Mouse (Mus musculus) lung, postnatal 36 days (tissue): ENCODE data around the gene Tspan33.

Experiments
- DNase-seq: peaks from one replicate; pipeline ENCODE4 v3.0.0; 2022; ENCODE audit warnings: mixed read lengths

Gene Tspan33

DNA sequence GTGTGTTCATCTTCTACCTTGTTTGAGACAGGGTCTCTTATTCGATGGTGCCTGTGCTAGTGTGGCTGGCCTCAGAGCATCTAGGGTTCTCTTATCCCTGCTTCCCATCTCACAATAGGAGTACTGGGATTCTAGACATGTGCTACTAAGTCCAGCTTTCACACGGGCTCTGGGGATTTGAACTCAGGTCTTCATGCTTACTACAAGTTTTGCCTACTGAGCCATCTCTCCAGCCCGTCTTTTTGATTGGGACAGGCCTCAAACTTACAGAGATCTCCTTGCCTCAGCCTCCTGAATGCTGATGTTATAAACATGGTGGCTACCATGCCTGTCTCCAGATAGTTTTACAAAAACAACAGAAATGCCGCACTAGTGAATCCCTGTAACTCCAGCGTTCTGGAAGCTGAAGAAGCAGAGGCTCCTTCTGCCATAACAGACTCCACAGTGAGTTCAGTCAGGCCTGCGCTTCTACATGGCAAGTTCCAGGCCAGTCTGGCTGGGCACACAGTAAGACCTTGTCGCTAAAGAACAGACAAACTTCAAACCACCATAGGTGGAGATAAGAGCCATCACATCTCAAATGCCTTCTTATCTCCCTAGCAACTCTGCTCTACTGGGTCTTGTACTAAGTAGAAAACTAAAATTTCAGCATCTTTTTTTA is 5.2 kb downstream of the Tspan33 start:
- DNase-seq, result no peak

DNA sequence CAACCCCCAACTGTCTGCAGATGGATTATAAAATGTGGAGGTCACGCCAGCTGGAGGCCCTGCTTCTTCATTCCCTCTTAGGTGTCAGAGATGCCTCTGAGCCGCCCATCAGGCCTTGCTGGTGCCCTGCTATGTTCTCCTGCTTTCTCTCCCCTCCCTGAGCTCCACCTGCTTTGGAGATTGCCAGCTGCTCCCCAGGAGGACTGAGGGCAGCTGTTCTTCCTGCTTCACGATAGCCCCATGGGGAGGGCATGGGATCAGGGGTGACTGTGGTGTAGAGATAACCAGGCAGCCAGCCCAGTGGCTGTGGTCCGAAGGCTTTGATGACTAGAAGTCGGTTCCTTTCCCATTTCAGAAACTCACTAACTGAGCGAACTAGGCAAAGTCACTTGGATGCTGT is 7.0 kb downstream of the Tspan33 start:
- DNase-seq, result no peak

DNA sequence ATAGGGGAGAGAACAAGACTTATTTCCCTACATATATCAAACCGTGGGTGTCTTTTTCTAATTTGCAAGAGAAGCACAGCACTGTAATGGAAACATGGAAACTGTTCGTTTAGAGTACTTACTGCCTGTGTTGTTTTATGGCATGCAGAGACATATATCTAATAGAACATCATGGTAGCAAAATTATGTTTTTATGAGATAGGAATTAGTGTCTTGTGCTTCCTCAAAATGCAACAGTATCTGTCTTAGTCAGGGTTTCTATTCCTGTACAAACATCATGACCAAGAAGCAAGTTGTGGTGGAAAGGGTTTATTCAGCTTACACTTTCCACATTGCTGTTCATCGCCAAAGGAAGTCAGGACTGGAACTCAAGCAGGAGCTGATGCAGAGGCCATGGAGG is 8.1 kb downstream of the Tspan33 start:
- DNase-seq, result no peak

DNA sequence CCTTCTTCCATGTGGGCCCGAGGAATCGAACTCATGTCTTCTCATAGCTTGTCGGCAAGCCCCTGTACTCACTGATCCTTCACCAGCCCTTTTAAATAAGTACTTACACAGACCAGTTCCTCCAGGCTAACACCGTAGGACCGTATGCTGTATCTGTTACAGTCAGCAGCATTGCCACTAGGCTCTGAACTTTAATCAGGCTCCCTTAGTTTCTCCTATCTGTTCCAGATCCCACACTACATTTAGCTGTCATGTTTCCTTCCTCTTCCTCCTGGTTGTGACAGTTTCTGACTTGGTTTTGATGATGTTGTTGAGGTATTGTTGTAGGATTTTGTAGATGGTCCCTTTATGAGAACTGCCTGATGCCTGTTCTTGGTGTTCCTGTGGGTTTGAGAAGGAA is 10.1 kb downstream of the Tspan33 start:
- DNase-seq, result no peak

DNA sequence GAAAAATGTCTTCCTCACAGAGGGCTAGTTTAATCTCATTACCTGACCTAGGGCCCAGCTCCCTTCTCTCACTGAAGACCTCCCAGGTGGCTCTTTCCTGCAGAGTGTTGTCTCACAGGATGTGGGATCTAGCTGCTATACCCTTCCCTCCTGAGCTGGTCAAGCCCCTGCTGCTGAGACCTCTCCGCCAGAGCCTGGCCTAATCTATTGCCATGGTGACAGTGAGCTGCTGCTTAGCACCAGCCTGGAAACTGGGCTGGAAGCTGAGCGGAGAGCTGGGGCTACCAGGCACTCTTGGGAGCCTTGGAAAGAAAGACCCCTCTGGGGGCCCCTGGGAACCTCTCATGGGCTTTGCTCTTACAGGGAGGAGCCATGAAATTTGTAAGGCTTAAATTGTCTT is 13.9 kb downstream of the Tspan33 start:
- no peak for DNase-seq

DNA sequence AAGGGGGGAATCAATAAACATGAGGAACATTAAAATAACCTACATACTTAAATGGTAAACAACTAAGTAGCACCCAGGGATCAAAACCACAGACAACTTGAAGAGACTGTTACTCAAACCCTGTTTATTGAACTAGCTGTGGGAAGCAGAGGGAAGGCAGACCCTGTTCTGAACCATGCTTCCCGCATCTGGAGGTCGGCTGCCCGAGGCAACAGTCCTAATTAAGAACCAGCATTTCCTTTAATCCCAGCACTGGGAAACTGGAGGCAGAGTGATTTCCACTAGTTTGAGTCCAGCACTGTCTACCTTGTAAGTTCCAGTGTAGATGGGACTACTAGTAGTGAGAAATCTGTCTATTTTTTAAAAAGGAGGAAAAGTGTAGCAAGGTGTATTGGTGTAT is 17.3 kb downstream of the Tspan33 start:
- no peak for DNase-seq

DNA sequence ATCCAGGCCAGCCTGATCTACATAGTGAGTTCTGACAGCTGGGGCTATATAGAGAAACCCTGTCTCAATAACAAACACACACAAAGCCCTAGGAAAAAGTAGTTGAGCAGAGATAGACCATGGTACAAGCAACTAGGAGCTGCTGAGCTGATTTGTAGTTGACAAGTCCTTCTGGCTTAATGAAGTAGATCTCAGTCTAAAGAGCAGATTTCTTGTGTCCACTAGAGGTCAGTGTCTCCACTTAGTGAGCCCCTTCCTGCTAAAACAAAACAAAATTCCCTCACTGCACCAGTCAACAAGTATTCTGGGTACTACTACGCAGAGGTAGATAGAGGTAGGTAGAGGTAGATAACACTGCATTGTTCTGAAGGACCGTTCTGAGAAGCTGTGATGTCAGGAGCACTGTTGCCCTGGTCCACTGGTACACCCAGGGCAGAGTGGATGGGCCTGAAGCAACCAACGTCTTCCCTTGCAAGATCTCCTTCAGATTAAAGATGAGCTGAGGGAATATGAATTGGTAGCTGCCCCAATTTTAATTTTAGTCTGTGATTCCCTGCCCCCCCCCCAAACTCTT is 18.1 kb downstream of the Tspan33 start:
- DNase-seq, result peak; percentile 85

DNA sequence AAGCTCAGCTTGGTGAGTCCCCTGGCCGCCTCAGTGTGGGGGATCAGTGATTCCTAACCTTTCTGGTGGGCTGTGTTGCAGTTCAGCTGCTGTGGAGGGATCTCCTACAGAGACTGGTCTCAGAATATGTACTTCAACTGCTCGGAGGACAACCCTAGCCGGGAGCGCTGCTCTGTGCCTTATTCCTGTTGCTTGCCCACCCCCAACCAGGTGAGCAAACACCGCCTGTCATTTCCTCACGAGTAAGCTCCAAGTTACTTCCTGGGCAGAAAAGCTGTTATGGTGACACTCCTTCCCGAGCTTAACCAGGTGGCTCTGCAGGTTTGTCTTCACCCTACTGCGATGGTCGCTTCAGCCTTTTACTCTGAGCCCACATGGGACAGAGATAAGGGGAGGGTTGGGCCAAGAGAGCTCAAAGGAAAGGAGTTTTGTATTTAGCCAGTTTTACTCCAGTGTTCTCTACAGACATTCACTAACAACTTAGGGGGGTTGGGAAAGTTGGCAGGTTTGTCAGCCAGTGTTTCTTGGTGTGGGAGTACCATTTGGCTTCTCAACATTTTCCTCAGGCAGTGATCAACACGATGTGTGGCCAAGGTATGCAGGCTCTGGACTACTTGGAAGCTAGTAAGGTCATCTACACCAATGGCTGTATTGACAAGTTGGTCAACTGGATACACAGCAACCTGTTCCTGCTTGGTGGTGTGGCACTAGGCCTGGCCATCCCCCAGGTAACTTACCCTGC is 22.8 kb downstream of the Tspan33 start:
- no peak for DNase-seq

DNA sequence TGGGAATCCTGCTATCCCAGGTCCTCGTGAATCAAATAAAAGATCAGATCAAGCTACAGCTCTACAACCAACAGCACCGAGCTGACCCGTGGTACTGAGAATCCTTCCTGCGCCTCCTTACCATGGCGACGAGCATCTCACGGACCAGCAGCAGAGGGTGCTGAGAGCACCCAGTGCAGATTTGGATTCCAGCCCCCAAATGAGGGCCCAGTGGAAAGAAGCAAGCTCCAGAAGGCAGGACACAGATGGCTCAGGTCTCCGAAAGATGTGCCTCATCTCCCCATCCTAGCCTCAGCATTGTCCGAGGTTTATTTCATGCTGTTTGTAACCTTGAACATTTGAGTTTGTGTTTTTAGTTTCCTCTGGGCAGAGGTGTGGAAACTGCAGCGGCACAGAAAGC is 23.5 kb downstream of the Tspan33 start:
- no peak for DNase-seq

DNA sequence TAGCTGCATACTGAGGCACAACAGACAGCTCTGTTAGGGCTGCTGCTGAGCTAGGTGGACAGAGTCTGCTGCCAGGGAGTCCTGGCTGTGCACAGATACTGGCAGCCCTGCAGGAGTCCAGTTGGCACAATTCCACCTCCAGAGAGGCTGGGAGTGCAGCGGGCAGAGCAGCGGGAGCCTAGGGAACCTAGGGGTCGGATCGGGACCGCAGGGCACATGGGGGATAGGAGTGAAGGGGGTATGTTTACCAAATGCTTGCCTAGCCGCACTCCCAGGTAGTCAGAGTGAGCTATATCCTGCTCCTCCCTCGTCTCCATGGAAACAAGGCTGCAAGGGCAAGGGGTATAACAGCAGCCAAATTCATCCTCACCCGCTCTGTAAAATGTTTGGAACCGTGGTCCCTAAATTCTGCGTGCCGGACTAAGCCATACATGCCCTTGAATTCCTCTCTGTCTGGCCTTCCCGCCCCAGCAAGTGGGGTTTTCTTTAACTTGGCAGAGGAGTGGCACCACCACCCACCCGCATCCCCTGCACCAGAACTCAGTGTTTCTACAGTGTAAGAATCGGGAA is 24.0 kb downstream of the Tspan33 start:
- peak; percentile 23 for DNase-seq

DNA sequence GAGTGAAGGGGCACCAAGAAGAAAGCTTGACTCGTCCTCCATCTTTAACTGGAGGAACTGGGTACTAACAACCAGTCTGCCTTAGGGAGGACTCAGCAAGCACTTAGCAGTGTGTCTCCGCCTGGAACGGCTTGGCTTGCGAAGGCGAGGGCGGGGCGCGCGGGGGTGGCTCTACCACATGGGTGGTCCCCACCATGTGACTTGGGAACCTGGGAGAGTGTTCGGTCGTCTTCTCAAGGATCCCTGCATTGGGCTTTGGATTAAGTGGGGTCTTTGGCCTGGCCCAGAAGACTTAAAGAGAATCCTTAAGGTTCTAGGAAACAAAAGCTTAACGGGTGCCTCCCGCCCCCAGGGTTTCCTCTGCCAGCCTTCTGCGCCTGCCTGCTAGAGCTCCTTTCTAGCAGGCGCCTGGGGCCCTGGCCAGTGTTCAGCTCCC is 24.9 kb downstream of the Tspan33 start:
- DNase-seq, result peak; percentile 52

DNA sequence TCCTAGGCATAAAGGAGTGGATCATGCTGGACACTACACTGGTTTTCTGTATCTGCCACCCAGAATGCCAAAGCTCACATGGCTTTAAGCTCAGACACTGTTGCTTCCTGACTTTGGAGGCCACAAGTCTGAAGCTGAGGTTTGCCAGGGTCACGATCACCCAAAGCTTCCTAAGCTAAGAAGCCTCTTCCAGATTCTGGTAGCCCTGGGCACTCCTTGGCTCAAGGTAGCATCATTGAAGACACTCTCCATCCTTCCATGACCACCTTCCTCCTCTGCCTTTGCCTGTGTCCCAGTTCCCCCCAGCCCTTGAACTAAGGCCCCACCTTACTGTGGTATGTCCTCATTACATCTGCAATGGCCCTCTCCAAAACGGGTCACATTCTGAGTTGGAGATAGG is 27.9 kb downstream of the Tspan33 start:
- no peak for DNase-seq

DNA sequence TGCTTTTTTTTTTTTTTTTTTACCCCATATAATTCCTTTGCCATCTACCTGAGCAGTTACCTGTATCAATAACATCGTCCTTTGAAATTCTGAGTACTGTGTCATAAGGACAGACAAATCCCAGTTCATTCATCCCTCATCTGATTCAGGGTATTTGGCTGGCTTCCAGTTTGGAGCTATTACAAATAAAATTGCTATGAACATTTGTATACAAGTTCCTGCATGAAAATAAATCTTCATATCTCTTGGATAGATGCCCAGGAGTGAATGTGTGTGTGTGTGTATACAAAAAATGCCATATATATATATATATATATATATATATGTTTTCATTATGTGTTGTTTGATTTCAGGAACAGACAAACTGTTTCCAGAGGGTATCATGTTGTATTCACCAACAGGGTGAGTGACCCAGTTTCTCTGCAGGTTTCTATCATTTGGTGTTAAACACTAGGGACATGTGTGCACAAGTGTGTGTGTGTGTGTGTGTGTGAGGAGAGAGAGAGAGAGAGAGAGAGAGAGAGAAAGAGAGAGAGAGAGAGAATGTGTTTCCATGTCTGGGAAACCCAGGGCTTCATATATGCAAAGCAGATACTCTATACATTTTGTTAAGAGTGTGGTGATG is 32.7 kb downstream of the Tspan33 start:
- no peak for DNase-seq

DNA sequence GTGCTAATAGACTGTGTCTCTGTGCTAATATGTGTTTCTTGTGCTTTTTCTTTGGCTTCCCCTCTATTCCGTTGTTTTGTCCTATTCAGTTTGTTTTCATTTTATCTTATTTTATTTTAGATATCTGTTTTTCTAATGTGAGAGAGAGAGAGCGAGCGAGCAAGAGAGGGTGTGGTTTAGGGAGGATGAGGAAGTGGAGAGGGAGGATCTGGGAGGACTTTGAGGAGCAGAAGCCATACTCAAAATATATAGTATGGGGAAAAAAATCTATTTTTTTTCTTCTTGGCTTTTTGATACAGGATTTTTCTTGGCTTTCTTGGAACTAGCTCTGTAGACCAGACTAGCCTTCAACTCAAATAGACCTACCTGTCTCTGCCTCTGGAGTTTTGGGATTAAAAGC is 34.0 kb downstream of the Tspan33 start:
- DNase-seq, result no peak

DNA sequence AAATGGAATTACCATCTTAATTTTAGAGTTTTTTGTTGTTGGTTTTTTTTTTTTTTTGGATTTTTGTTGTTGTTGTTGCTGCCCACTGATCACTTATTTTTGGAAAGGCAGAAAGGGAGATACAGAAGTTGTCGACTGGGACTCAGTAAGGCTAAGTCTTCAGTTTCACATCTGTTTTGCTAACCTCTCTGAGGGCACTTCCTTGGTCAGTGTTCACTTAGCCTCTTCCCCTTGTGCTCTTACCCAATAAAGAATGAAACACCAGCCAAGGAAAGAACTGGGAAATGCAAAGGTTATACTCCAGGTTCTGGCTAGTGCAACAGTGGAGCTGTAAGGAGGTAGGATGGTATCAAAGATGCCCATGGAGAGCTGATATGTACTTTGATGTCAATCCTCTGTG is 35.5 kb downstream of the Tspan33 start:
- no peak for DNase-seq

DNA sequence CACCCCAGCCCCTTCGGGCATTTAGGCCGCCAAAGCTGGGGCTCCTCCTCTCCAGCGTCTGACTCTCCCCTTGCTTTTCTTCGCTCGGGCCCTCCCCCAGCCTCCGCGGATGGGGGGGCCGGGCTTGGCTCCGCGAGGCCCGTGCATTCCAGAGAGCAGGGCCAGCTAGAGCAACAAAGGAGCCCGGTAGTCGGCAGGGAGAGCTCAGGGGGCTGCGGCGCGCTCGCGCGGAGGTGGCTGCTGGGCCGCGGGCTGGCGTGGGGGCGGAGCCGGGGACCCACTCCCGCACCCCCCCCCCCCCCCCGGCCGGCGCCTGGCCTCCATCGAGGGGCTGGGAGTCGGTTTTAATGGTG is 41.3 kb downstream of the Tspan33 start, which contains the start of gene Smo:
Gene Smo, plus strand, starts transcription at position 168 of the 353 bp plus-strand sequence.
- DNase-seq, result peak; percentile 75

DNA sequence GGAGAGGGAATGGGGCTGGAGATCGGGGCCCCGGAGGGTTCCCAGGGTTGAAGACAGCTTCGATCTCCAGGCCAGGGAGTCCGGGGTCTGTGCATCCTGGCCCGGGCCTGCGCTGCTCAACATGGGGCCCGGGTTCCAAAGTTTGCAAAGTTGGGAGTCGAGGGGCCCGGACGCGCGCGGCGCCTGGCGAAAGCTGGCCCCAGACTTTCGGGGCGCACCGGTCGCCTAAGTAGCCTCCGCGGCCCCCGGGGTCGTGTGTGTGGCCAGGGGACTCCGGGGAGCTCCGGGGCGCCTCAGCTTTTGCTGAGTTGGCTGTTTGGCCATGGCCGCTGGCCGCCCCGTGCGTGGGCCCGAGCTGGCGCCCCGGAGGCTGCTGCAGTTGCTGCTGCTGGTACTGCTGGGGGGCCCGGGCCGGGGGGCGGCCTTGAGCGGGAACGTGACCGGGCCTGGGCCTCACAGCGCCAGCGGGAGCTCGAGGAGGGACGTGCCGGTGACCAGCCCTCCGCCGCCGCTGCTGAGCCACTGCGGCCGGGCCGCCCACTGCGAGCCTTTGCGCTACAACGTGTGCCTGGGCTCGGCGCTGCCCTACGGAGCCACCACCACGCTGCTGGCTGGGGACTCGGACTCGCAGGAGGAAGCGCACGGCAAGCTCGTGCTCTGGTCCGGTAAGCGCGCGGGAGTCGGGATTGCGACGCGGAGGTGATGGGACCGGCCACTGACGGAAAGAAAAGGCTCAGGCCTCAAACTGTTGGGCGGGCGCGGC is 41.8 kb downstream of the Tspan33 start:
- DNase-seq, result peak; percentile 58

DNA sequence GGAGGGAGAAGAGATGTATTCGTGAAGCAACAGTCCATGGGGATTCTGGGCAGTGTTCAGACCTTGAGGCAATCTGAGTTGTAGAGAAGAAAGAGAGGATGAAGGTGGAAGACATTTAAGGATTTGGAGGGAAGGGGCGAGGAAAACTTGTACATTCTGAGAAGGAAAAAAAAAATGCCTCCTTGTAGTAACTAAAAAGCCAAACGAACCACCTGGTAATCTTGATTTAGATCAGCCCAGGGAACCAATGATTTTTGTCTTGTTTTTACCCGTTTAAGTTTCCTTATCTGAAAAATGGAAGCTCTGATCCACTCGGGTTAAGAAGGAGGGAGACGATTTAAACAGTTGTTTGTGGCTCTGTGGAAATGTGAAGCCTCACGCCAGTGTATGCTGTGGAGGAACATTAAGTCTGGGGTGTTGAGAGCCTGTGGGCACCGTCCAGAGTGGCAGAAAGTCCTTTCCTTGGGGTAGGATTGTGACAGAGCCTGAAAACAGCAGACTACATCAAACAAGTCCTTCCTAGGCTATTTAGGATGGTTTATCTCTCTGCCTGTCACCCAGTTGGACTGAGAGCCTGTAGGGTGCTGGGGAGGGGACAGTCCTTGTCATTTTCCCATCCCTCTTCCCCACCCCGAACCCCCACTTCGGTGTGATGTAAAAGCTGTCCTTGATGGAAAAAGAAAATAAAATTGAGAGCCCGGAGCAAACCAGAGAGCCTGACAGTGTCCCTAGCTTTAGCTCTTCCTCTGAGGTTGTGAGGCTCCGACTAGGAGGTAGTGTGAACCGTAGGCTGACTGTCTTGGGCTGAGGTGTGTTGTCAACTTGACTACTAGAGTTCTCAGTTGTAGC is 42.8 kb downstream of the Tspan33 start:
- no peak for DNase-seq

DNA sequence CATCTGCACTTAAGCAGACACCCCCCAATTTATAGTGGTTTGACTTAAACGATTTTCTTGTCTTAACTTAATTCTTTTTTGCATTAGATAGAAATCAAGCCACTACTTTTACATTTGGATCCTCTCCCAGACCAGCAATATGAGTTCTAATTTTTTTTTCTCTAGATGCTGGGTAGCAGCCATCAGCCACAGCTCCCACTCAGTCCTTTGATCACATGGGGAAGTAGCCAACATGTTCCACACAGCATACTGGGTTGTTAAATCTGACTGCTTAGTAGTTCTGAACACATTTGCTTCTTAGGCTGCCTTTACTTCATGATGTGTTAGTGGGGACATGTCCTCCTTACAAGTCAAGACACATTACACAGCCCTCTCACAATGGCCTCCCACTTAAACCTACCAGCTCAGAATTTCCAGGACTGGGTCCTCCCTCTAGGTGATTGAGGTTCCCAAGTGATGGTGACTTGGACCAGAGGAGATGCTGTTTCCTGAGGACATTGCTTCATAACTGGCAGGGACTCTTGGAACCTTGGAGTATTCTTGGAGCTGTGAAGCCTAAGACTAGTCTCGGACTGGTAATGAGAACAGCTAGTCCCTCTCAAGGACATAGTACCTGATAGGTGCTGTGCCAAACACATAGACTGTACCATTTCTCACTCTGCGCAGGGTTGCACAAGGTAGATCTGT is 57.6 kb downstream of the Tspan33 start:
- DNase-seq, result no peak

DNA sequence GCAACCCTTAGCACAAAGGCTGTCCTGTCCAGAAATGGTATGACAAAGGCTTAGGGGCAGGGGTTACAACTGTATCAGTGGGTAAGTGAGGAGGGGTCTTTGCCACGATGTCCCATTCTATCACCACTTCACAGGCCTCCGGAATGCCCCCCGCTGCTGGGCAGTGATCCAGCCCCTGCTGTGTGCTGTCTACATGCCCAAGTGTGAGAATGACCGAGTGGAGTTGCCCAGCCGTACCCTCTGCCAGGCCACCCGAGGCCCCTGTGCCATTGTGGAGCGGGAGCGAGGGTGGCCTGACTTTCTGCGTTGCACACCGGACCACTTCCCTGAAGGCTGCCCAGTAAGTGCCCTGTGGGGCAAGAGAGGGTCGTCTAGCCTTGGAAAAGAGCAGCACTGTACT is 59.3 kb downstream of the Tspan33 start:
- no peak for DNase-seq

DNA sequence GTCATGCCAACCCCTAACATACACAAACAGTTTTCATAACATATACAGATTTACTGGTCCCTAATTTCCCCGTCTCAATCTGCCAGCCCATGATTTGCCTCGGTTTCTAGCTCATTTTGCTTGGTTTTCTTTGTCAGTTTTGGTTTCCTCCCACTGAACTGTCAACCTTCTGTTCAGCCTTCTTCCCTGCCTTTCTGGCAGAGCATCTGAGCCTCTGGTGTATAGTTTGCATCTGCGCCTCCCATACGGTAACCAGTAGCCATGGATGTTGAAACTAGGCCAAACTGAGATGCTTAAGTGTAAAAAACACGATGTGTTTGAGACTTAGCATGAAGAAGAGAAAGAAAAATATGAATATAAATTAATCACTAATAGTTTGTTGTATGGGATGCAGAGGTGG is 62.0 kb downstream of the Tspan33 start:
- no peak for DNase-seq
